ENCODE assay signal across 32 mouse cellular contexts in genomic region chr7:135428840-135429239, GRCm38 (mm10). TPM values are rescaled to one million over a fixed set of nuclear protein-coding genes. Genes with fewer than 3 reads are reported as not detected.
DNase-seq lines count a peak whose midpoint lies in the region; ATAC-seq and TF ChIP-seq lines count a peak whose summit lies in the region.
"Had no signal": no experiment of that assay in that cellular context is flagged by ENCODE, and none has a peak within 500 bp of the region (broad histone marks: within the 10 kb centered on the region; RNA-seq: fewer than 3 reads in every experiment).

No protein-coding gene starts in this region.

- TF ChIP-seq EP300 in liver, postnatal 0 days (IDR thresholded peaks at IDR 0.05; ENCODE audit: low read depth), result no peak

- no peak overlapping the region for H3K4me3 ChIP-seq in layer of hippocampus, adult 2 months
- no peak overlapping the region for H3K4me3 ChIP-seq in E14TG2a.4 (replicated peaks; ENCODE audit: low read length)
- H3K4me3 ChIP-seq in liver, postnatal 0 days (ENCODE audit: low read depth, low read length), result no peak overlapping the region
- H3K4me3 ChIP-seq: embryonic facial prominence, embryonic 15.5 days; forebrain, embryonic 10.5 days; heart, embryonic 10.5 days; kidney, embryonic 15.5 days; limb, embryonic 12.5 days; midbrain, embryonic 10.5 days; neural tube, embryonic 12.5 days had no signal

- peaks cover 4% of the 10 kb centered on the region; the same call in 1 of the 2 replicates for H3K27me3 ChIP-seq in E14TG2a.4 (ENCODE audit: insufficient read depth, low read length)
- H3K27me3 ChIP-seq in liver, postnatal 0 days (ENCODE audit: insufficient read depth, low read length), result no peaks in the 10 kb centered on the region
- H3K27me3 ChIP-seq: embryonic facial prominence, embryonic 15.5 days; kidney, embryonic 15.5 days; limb, embryonic 12.5 days; neural tube, embryonic 12.5 days had no signal

- no peaks in the 10 kb centered on the region for H3K4me1 ChIP-seq in E14TG2a.4 (replicated peaks; ENCODE audit: low read depth, low read length)
- H3K4me1 ChIP-seq in liver, postnatal 0 days (ENCODE audit: insufficient read depth), result no peaks in the 10 kb centered on the region
- H3K4me1 ChIP-seq: embryonic facial prominence, embryonic 15.5 days; forebrain, embryonic 10.5 days; heart, embryonic 10.5 days; kidney, embryonic 15.5 days; limb, embryonic 12.5 days; midbrain, embryonic 10.5 days; neural tube, embryonic 12.5 days had no signal

- 83% methylated on average over 6 of the region's 6 CpGs for WGBS in liver, postnatal 0 days (ENCODE audit: insufficient replicate concordance)

- H3K9me3 ChIP-seq in E14TG2a.4 (ENCODE audit: low read length), result peaks cover 3% of the 10 kb centered on the region; the same call in 1 of the 2 replicates
- H3K9me3 ChIP-seq in liver, postnatal 0 days (ENCODE audit: low read length), result no peaks in the 10 kb centered on the region
- H3K9me3 ChIP-seq: embryonic facial prominence, embryonic 15.5 days; forebrain, embryonic 10.5 days; heart, embryonic 10.5 days; kidney, embryonic 15.5 days; limb, embryonic 12.5 days; midbrain, embryonic 10.5 days; neural tube, embryonic 12.5 days had no signal

- no peaks in the 10 kb centered on the region for H3K36me3 ChIP-seq in E14TG2a.4 (ENCODE audit: insufficient read depth, low read length)
- H3K36me3 ChIP-seq in liver, postnatal 0 days (replicated peaks; ENCODE audit: insufficient read depth, low read length), result no peaks in the 10 kb centered on the region
- H3K36me3 ChIP-seq: embryonic facial prominence, embryonic 15.5 days; forebrain, embryonic 10.5 days; heart, embryonic 10.5 days; kidney, embryonic 15.5 days; limb, embryonic 12.5 days; midbrain, embryonic 10.5 days; neural tube, embryonic 12.5 days had no signal

- TF ChIP-seq CTCF in layer of hippocampus, adult 2 months (conservative IDR thresholded peaks at IDR 0.05), result peak; percentile 24; the same call in 1 of the 2 replicates
- TF ChIP-seq CTCF in E14TG2a.4 (conservative IDR thresholded peaks at IDR 0.05; ENCODE audit: low read length), result peak; percentile 45
- peak; percentile 21 for TF ChIP-seq CTCF in liver, postnatal 0 days (IDR thresholded peaks at IDR 0.05; ENCODE audit: low read depth)

- DNase-seq in layer of hippocampus, adult 2 months (ENCODE audit: low spot score in 2 of 2), result no peak
- DNase-seq in layer of hippocampus, adult 9-11 months, result no peak
- peak; percentile 80 for DNase-seq in R1 (ENCODE audit: low read depth, low spot score)
- no peak for DNase-seq in liver, postnatal 0 days
- DNase-seq in urinary bladder, postnatal 10 days (ENCODE audit: low spot score), result no peak
- no peak for DNase-seq in yolk sac, embryonic 10.5 days (ENCODE audit: low spot score)
- DNase-seq in cerebellum, postnatal 36 days, result no peak
- DNase-seq: adrenal gland, adult 2 months; cerebellum, adult 11 months; cerebellum, postnatal 25 days; forebrain, postnatal 0 days; lung, adult 18-20 months; lung, postnatal 4 days; right cerebral cortex, adult 18-20 months had no signal

- H3K27ac ChIP-seq in layer of hippocampus, adult 2 months, result no peak overlapping the region
- H3K27ac ChIP-seq in liver, postnatal 0 days (ENCODE audit: low read depth), result no peak overlapping the region
- H3K27ac ChIP-seq: embryonic facial prominence, embryonic 15.5 days; forebrain, embryonic 10.5 days; heart, embryonic 10.5 days; kidney, embryonic 15.5 days; limb, embryonic 12.5 days; midbrain, embryonic 10.5 days; neural tube, embryonic 12.5 days had no signal

- H3K4me2 ChIP-seq in liver, postnatal 0 days (ENCODE audit: low read depth, low read length), result no peak overlapping the region
- H3K4me2 ChIP-seq: embryonic facial prominence, embryonic 15.5 days; kidney, embryonic 15.5 days; limb, embryonic 12.5 days; neural tube, embryonic 12.5 days had no signal

- no peak for ATAC-seq in liver, postnatal 0 days
- ATAC-seq: forebrain, postnatal 0 days had no signal

- no peak overlapping the region for H3K9ac ChIP-seq in liver, postnatal 0 days (replicated peaks)
- H3K9ac ChIP-seq: embryonic facial prominence, embryonic 15.5 days; forebrain, postnatal 0 days; kidney, embryonic 15.5 days; limb, embryonic 12.5 days; neural tube, embryonic 12.5 days had no signal

RNA-seq across cellular contexts. Expression of gene Foxi2, which starts 18.7 kb away (rescaled TPM):
- total RNA-seq in layer of hippocampus, adult 2 months (2021), result not detected
- not detected in 2 replicates for polyA plus RNA-seq in liver, postnatal 0 days (2015; fragmentation: Nextera tagmentation; extraction: Ambion mirVana)
- total RNA-seq: adrenal gland, adult 2 months; forebrain, postnatal 0 days; gastrocnemius, postnatal 4 days; layer of hippocampus, postnatal 25 days; left cerebral cortex, postnatal 10 days; monocyte, adult 5-6 weeks had no signal
- polyA plus RNA-seq: adrenal gland, adult 2 months; C2C12; heart, postnatal 0 days; intestine, embryonic 14.5 days; kidney, embryonic 15.5 days; large intestine, adult 2 months; neural tube, embryonic 12.5 days; spleen, adult 2 months; stomach, embryonic 14.5 days had no signal
